24 mouse cellular contexts compared by ENCODE assay signal in genomic region chr3:102762388-102762787, GRCm38 (mm10). TPM values are rescaled to one million over a fixed set of nuclear protein-coding genes. Genes with fewer than 3 reads are reported as not detected.
DNase-seq lines count a peak whose midpoint lies in the region; ATAC-seq and TF ChIP-seq lines count a peak whose summit lies in the region.
"Had no signal": no experiment of that assay in that cellular context is flagged by ENCODE, and none has a peak within 500 bp of the region (broad histone marks: within the 10 kb centered on the region; RNA-seq: fewer than 3 reads in every experiment).

No protein-coding gene starts in this region.

- H3K27ac ChIP-seq in gastrocnemius, adult 2 months, result peak overlapping the region; percentile 70
- no peak overlapping the region for H3K27ac ChIP-seq in midbrain, embryonic 16.5 days (ENCODE audit: low read length)
- no peak overlapping the region for H3K27ac ChIP-seq in midbrain, embryonic 10.5 days (replicated peaks)
- peak overlapping the region; percentile 44; the same call in 1 of the 2 replicates for H3K27ac ChIP-seq in hindbrain, embryonic 12.5 days
- H3K27ac ChIP-seq in hindbrain, postnatal 0 days, result no peak overlapping the region; the same call in 1 of the 2 replicates
- no peak overlapping the region for H3K27ac ChIP-seq in liver, postnatal 0 days (ENCODE audit: low read depth)
- H3K27ac ChIP-seq: embryonic facial prominence, embryonic 15.5 days; kidney, embryonic 15.5 days; midbrain, embryonic 15.5 days; stomach, embryonic 15.5 days had no signal

- peaks cover 7% of the 10 kb centered on the region; the same call in 1 of the 2 replicates for H3K4me1 ChIP-seq in midbrain, embryonic 16.5 days (ENCODE audit: control insufficient read depth, insufficient read depth, low read length)
- peaks cover 15% of the 10 kb centered on the region for H3K4me1 ChIP-seq in midbrain, embryonic 10.5 days
- H3K4me1 ChIP-seq in hindbrain, embryonic 12.5 days, result peaks cover 19% of the 10 kb centered on the region
- H3K4me1 ChIP-seq in hindbrain, postnatal 0 days (ENCODE audit: insufficient read depth, low read length), result peaks cover 6% of the 10 kb centered on the region
- no peaks in the 10 kb centered on the region for H3K4me1 ChIP-seq in liver, postnatal 0 days (ENCODE audit: insufficient read depth)

- H3K9ac ChIP-seq in midbrain, embryonic 16.5 days (ENCODE audit: low read depth, low read length), result no peak overlapping the region
- H3K9ac ChIP-seq in hindbrain, embryonic 12.5 days, result no peak overlapping the region
- no peak overlapping the region for H3K9ac ChIP-seq in hindbrain, postnatal 0 days (replicated peaks; ENCODE audit: low read length)
- H3K9ac ChIP-seq in liver, postnatal 0 days (replicated peaks), result no peak overlapping the region
- H3K9ac ChIP-seq: embryonic facial prominence, embryonic 15.5 days; kidney, embryonic 15.5 days; midbrain, embryonic 15.5 days; stomach, embryonic 15.5 days had no signal

- TF ChIP-seq EP300 in liver, postnatal 0 days (IDR thresholded peaks at IDR 0.05; ENCODE audit: low read depth), result no peak

- H3K27me3 ChIP-seq in midbrain, embryonic 16.5 days (ENCODE audit: control insufficient read depth, insufficient read depth, low read depth, low read length), result no peaks in the 10 kb centered on the region
- H3K27me3 ChIP-seq in midbrain, embryonic 10.5 days (ENCODE audit: low read depth, poor library complexity, severe bottlenecking), result no peaks in the 10 kb centered on the region
- H3K27me3 ChIP-seq in hindbrain, embryonic 12.5 days, result no peaks in the 10 kb centered on the region
- no peaks in the 10 kb centered on the region for H3K27me3 ChIP-seq in hindbrain, postnatal 0 days (ENCODE audit: insufficient read depth, low read length)
- no peaks in the 10 kb centered on the region for H3K27me3 ChIP-seq in liver, postnatal 0 days (ENCODE audit: insufficient read depth, low read length)
- H3K27me3 ChIP-seq: embryonic facial prominence, embryonic 15.5 days; kidney, embryonic 15.5 days; midbrain, embryonic 15.5 days; stomach, embryonic 15.5 days had no signal

- H3K36me3 ChIP-seq in midbrain, embryonic 16.5 days (ENCODE audit: control insufficient read depth, insufficient read depth, low read length), result peaks cover 14% of the 10 kb centered on the region
- peaks cover 57% of the 10 kb centered on the region for H3K36me3 ChIP-seq in midbrain, embryonic 10.5 days
- H3K36me3 ChIP-seq in hindbrain, embryonic 12.5 days, result peaks cover 23% of the 10 kb centered on the region
- H3K36me3 ChIP-seq in hindbrain, postnatal 0 days (ENCODE audit: insufficient read depth, low read length), result peaks cover 7% of the 10 kb centered on the region; the same call in 1 of the 2 replicates
- no peaks in the 10 kb centered on the region for H3K36me3 ChIP-seq in liver, postnatal 0 days (replicated peaks; ENCODE audit: insufficient read depth, low read length)
- H3K36me3 ChIP-seq: embryonic facial prominence, embryonic 15.5 days; kidney, embryonic 15.5 days had no signal

- ATAC-seq in midbrain, embryonic 16.5 days, result peak; percentile 43; the same call in 1 of the 2 replicates
- ATAC-seq in hindbrain, embryonic 12.5 days (ENCODE audit: low FRiP score), result peak; percentile 46; the same call in 1 of the 2 replicates
- ATAC-seq in hindbrain, postnatal 0 days, result peak; percentile 57; the same call in 1 of the 2 replicates
- ATAC-seq in liver, postnatal 0 days, result no peak
- ATAC-seq: intestine, embryonic 16.5 days; midbrain, embryonic 15.5 days had no signal

- WGBS in midbrain, embryonic 16.5 days, result 52% methylated on average over 3 of the region's 3 CpGs
- WGBS in midbrain, embryonic 10.5 days, result 60% methylated on average over 3 of the region's 3 CpGs
- WGBS in hindbrain, embryonic 12.5 days, result 28% methylated on average over 3 of the region's 3 CpGs
- WGBS in hindbrain, postnatal 0 days, result 23% methylated on average over 3 of the region's 3 CpGs
- WGBS in liver, postnatal 0 days (ENCODE audit: insufficient replicate concordance), result 59% methylated on average over 3 of the region's 3 CpGs

- H3K9me3 ChIP-seq in midbrain, embryonic 16.5 days (replicated peaks; ENCODE audit: control insufficient read depth, low read length, poor library complexity, severe bottlenecking), result no peaks in the 10 kb centered on the region
- H3K9me3 ChIP-seq in midbrain, embryonic 10.5 days (replicated peaks), result no peaks in the 10 kb centered on the region
- H3K9me3 ChIP-seq in hindbrain, embryonic 12.5 days (replicated peaks), result no peaks in the 10 kb centered on the region
- no peaks in the 10 kb centered on the region for H3K9me3 ChIP-seq in hindbrain, postnatal 0 days (ENCODE audit: low read length)
- no peaks in the 10 kb centered on the region for H3K9me3 ChIP-seq in liver, postnatal 0 days (ENCODE audit: low read length)
- H3K9me3 ChIP-seq: embryonic facial prominence, embryonic 15.5 days; kidney, embryonic 15.5 days; midbrain, embryonic 15.5 days; stomach, embryonic 15.5 days had no signal

- no peak overlapping the region for H3K4me3 ChIP-seq in gastrocnemius, adult 2 months
- no peak overlapping the region for H3K4me3 ChIP-seq in midbrain, embryonic 16.5 days (ENCODE audit: low read depth, low read length)
- H3K4me3 ChIP-seq in midbrain, embryonic 10.5 days, result no peak overlapping the region
- H3K4me3 ChIP-seq in hindbrain, embryonic 12.5 days, result no peak overlapping the region
- no peak overlapping the region for H3K4me3 ChIP-seq in hindbrain, postnatal 0 days (ENCODE audit: low read length)
- H3K4me3 ChIP-seq in liver, postnatal 0 days (ENCODE audit: low read depth, low read length), result no peak overlapping the region
- H3K4me3 ChIP-seq: embryonic facial prominence, embryonic 15.5 days; kidney, embryonic 15.5 days; midbrain, embryonic 15.5 days; stomach, embryonic 15.5 days had no signal

- TF ChIP-seq CTCF in gastrocnemius, adult 2 months (IDR thresholded peaks at IDR 0.05), result no peak
- TF ChIP-seq CTCF in hindbrain, postnatal 0 days (IDR thresholded peaks at IDR 0.05; ENCODE audit: low read depth), result no peak
- TF ChIP-seq CTCF in liver, postnatal 0 days (IDR thresholded peaks at IDR 0.05; ENCODE audit: low read depth), result no peak

- H3K4me2 ChIP-seq in midbrain, embryonic 16.5 days (ENCODE audit: low read length), result no peak overlapping the region
- H3K4me2 ChIP-seq in hindbrain, embryonic 12.5 days (replicated peaks), result no peak overlapping the region
- H3K4me2 ChIP-seq in hindbrain, postnatal 0 days (ENCODE audit: low read depth, low read length), result no peak overlapping the region
- no peak overlapping the region for H3K4me2 ChIP-seq in liver, postnatal 0 days (ENCODE audit: low read depth, low read length)
- H3K4me2 ChIP-seq: embryonic facial prominence, embryonic 15.5 days; heart, embryonic 11.5 days; kidney, embryonic 15.5 days; midbrain, embryonic 15.5 days; stomach, embryonic 15.5 days had no signal

- DNase-seq in gastrocnemius, adult 2 months, result no peak
- no peak for DNase-seq in gastrocnemius, postnatal 14 days
- DNase-seq in midbrain, embryonic 10.5 days (ENCODE audit: low spot score), result no peak
- DNase-seq in hindbrain, postnatal 0 days (ENCODE audit: low spot score), result peak; percentile 27
- no peak for DNase-seq in liver, postnatal 0 days
- DNase-seq: adrenal gland, postnatal 36 days; cerebellum, adult 9-10 months; gastrocnemius, postnatal 36 days; liver; lung, adult 18-20 months; lung, postnatal 36 days had no signal

- intact Hi-C loops in gastrocnemius, adult 2 months (cut with DNase I), result no loop called here
- intact Hi-C loops in gastrocnemius, postnatal 14 days (cut with DNase I; ENCODE audit: low total_unique reads), result no loop called here

RNA-seq across cellular contexts. Expression of gene Tshb, which starts 20.1 kb away (rescaled TPM):
- total RNA-seq in gastrocnemius, adult 2 months (2021), result not detected
- not detected for total RNA-seq in gastrocnemius, postnatal 14 days (2021)
- polyA plus RNA-seq in midbrain, embryonic 16.5 days (2015; fragmentation: Nextera tagmentation; extraction: Ambion mirVana), result 0.43 and 0.71 TPM in 2 replicates
- polyA plus RNA-seq in midbrain, embryonic 10.5 days (2016; fragmentation: Nextera tagmentation; extraction: Ambion mirVana), result 0.09 and 0.12 TPM in 2 replicates
- polyA plus RNA-seq in hindbrain, embryonic 12.5 days (2016; fragmentation: Nextera tagmentation; extraction: Ambion mirVana), result 0.07 and 0.17 TPM in 2 replicates
- not detected in 2 replicates for total RNA-seq in hindbrain, postnatal 0 days (2014; rRNA removed)
- 0.39 and 0.71 TPM in 2 replicates for polyA plus RNA-seq in hindbrain, postnatal 0 days (2015; fragmentation: Nextera tagmentation; extraction: Ambion mirVana)
- polyA plus RNA-seq in liver, postnatal 0 days (2015; fragmentation: Nextera tagmentation; extraction: Ambion mirVana), result 0.04 TPM in 1 of 2 replicates, not detected in the other
- total RNA-seq: adrenal gland, postnatal 36 days; ES-E14; gastrocnemius, postnatal 36 days; heart, postnatal 25 days; layer of hippocampus, adult 18-20 months; left cerebral cortex, postnatal 10 days had no signal
- polyA plus RNA-seq: spleen, adult 2 months had no signal

RNA-seq across cellular contexts. Expression of gene Tspan2, which starts 28.1 kb away (rescaled TPM):
- 1 to 10 TPM; 4.3 to 5.2 TPM for total RNA-seq in gastrocnemius, adult 2 months (2021)
- total RNA-seq in gastrocnemius, postnatal 14 days (2021), result 10 to 100 TPM; 11.2 to 14.4 TPM
- 11.6 and 11.8 TPM in 2 replicates for polyA plus RNA-seq in midbrain, embryonic 16.5 days (2015; fragmentation: Nextera tagmentation; extraction: Ambion mirVana)
- polyA plus RNA-seq in midbrain, embryonic 10.5 days (2016; fragmentation: Nextera tagmentation; extraction: Ambion mirVana), result 9.0 and 10.5 TPM in 2 replicates
- polyA plus RNA-seq in hindbrain, embryonic 12.5 days (2016; fragmentation: Nextera tagmentation; extraction: Ambion mirVana), result 7.5 and 8.0 TPM in 2 replicates
- total RNA-seq in hindbrain, postnatal 0 days (2014; rRNA removed), result 20.3 and 22.5 TPM in 2 replicates
- polyA plus RNA-seq in hindbrain, postnatal 0 days (2015; fragmentation: Nextera tagmentation; extraction: Ambion mirVana), result 19.4 and 20.0 TPM in 2 replicates
- polyA plus RNA-seq in liver, postnatal 0 days (2015; fragmentation: Nextera tagmentation; extraction: Ambion mirVana), result 1.9 and 2.1 TPM in 2 replicates

Comparison
In these comparisons a context has a peak if more than half of its experiments do, and no peak if none do; other contexts are left out.
1. H3K27ac ChIP-seq: peak in gastrocnemius, adult 2 months (single experiment) and hindbrain, embryonic 12.5 days (single experiment); none in midbrain, embryonic 16.5 days (single experiment), midbrain, embryonic 10.5 days (single experiment), hindbrain, postnatal 0 days (single experiment) and liver, postnatal 0 days (single experiment).